Mouse (Mus musculus) frontal cortex, adult (tissue): Measurements from ENCODE around the gene Spryd7.

Experiments
- ATAC-seq: cut with Nextera tagmentation; 2 replicates; pipeline ENCODE4 v1.9.2; 2017; ENCODE audit warnings: mild to moderate bottlenecking, moderate library complexity, mixed read lengths; ENCODE audit not compliant: low TSS enrichment

The Spryd7 gene

DNA sequence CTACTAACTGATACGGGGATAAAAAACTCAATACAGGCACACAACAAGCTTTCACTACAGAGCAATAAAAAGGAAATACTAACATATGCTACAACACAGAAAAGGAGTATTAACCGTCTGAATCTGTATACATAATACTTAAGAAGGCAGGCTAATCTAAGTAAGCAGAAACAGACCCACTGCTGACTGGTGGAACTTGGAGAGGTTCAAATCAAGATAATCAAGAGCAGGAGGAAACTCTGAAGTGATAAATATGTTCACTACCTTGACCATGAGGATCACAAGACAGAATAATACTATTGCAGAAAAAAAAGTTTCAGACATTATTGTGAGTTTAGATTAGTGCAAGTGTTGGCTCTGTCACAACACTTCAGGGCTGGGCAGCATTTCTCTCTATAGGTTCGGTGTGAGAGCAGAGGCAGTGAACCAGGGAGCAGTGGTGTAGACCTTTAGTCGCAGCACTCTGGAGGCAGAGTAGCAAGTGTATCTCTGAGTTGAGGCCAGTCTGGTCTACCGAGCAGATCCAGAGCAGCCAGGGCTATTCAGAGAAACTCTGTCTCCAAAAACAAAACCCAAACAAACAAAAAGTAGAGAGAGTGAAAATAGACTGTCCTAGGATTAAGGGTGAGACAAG is 19.9 kb downstream of the Spryd7 start:
- ATAC-seq = no peak

DNA sequence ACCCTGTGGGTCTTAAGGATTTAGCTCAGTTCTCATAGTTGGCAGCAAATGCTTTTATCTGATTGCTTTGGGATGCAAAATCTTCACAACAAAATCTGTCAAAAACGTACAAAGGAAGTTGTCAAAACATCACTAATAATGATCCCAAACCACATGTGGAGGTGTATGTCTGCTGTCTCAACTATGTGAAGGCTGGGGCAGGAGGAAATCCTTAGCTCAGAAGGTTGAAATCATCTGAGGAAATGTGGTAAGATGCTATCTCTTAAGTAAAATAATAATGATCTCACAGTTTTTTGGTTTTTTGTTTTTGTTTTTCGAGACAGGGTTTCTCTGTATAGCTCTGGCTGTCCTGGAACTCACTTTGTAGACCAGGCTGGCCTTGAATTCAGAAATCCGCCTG is 20.9 kb downstream of the Spryd7 start:
- ATAC-seq = no peak

DNA sequence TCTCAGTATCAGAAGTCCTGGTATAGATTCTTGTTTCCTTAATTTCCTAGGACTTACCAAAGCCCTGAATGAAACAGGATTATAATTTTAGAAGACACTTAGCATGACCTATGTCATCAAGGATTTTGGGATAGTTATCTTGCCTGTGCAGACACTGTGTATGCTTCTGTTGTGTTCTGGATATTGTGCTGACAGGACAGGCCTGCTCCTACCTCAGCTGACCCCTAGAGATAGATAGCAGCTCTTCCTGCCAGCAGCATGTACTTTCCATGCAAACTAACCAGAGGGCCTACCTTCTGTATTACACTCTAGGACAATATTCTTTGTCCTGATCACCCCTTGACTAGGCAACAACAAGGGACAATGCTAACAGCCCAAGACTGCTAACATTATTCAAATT is 25.7 kb downstream of the Spryd7 start:
- ATAC-seq = no peak

DNA sequence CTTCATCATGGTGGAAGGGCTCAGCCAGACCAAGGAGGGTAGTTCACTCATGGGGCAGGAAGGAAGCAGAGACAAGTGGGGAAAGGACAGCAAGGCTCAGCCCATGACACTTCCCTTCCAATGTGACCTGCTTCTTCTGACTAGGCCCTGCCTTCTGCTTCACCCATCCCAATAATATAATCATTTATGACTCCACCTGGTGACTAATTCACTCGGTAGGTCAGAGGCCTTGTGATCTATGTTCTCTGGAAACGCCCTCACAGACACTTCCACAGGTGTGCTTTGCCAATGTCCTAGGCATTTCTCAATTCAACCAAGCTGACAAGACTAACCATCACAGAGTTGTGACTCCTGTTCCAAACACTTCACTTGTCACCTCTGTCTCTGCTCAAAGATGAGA is 26.3 kb downstream of the Spryd7 start:
- ATAC-seq = no peak

DNA sequence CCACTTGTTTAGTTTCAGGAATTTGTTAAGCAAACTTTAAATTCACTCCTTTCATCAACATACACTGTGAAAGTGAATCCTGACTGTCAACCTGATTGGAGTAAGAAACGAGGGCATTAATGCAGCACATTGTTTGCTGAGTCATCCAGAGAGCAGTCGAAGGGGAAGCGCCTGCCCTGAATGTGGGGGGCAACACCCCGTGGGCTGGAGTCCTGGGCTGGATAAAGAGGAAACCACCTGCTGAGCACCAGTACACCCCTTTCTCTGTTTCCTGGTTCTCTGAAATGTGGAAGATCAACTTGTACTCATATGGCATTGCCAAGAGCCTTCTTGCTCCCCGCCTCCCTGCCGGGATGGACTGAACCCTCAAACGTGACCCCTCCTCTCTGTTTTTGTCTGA is 27.2 kb downstream of the Spryd7 start:
- no peak for ATAC-seq

DNA sequence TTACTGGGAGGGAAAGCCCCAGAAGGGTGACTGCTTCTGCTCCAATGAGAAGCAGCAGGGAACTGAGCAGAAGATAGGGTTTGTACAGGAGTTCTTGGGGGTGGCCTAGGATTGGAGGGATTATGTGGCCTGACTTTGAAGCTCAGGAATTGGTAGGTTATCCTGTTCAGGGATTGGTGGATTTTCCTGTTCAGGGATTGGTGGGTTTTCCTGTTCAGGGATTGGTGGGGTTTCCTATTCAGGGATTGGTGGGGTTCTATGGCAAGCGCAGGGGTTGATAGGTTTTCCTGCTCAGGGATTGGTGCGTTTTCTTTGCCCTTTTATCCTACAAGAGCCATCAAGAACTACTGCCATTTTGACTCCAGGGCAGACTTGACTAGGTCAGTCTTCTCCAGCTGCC is 30.7 kb downstream of the Spryd7 start:
- ATAC-seq = no peak

DNA sequence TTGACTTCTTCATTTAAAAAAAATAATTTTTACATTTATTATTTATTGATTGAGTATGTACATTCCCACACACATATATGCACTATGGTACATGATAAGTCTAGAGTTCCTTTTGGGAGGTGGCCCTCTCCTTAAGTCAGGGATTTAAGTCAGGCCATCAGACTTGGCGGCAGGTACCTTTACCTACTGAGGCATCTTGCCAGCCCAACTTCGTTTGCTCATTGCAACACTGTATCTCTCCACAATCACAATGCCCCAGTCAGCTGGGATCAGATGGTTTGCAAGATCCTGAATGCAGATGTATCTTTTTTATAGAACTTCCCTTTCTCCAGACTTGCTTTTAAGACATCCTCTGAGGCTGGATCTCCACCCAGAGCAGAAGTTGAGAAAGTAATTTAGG is 32.9 kb downstream of the Spryd7 start:
- no peak for ATAC-seq

DNA sequence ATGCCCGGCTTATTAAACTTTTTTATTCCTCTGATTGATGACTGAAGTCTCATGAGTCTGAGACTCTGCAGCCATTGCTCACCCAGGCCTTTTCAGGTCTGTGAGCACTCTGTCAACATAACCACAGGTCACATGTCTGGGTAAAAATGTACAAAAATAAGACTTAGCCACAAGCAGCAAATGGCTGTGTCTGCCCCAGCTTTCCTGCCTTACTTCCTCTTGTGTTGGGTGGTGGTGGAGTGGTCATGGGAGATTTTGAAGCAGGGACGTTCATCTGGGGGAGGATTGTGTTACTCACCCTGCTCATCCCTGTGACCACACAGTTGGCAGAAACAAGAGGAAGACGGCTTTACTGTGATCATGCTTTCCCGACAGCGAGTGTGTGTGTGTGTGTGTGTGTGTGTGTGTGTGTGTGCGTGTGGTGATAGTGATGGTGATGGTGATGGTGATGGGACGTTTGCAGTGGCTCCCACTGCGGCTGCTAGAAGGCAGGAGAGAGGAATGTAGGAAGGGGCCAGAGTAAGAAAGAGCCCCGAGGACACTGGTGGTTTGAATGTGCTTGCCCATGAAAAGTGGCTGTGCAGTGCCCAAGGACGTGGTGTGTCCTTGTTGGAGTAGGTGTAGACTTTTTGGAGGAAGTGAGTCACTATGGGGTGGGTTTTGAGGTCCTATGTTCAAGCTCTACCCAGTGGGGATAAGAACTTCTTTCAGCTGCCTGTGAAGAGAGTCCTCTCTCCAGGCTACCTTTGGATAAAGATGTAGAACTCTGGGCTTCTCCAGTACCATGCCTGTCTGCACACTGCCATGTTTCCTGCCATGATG is 37.8 kb downstream of the Spryd7 start:
- ATAC-seq = no peak

DNA sequence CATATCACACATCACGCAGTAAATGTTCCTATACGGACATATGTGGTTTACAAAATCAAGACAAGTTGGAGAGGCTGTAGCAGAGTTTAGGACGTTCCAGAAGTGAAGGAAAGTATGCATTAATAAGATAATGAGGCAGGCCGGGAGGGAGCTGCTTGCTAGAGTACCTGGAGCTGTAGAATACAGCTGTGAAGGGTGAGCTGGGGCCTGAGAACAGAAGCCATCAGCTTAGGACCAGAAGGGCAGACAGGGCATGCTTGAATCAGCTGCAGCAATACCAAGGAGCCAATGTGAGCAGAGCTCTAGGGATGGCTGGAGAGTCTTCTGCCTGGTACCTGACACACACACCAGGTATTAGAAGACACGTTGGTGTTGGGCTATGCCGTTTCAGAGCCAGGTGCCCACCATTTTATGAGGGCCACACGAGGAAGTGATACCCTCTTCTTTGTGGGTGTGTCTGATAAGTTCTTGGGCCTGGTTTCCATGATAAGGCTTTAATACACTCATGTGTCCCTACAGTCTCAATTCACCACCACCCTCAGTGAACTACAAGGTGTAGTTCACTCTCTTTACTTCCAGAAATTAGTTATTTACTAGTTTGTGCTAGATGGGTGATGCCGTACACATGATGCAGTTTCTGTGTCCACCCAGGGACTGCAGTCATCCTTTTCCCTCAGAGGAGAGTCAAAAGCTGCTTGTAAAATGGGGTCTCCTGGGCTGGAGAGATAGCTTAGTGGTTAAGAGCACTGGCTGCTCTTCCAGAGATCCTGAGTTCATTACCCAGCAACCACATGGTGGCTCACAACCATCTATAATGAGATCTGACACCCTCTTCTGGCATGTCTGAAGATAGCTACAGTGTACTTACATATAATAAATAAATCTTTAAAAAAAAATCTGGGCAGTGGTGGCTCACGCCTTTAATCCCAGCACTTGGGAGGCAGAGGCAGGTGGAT is 39.9 kb downstream of the Spryd7 start:
- no peak for ATAC-seq

DNA sequence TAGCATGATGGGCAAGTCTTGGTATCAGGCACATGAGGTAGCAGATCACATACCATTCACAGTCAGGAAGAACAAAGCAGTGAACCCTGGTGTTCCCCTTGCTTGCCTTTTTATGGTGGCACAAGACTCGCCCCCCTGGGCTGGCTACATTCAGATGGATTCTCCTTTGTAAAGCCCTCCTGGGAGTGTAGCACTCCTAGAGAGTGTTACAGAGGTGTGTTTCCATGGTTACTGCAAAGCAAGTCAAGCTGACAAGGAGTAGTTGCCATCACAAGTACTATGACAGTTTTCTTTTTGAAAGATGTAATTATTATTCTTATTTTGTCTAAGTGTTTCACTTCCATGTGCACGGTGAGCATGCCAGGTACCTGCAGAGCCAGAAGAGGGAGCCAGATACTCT is 45.2 kb downstream of the Spryd7 start:
- no peak for ATAC-seq

DNA sequence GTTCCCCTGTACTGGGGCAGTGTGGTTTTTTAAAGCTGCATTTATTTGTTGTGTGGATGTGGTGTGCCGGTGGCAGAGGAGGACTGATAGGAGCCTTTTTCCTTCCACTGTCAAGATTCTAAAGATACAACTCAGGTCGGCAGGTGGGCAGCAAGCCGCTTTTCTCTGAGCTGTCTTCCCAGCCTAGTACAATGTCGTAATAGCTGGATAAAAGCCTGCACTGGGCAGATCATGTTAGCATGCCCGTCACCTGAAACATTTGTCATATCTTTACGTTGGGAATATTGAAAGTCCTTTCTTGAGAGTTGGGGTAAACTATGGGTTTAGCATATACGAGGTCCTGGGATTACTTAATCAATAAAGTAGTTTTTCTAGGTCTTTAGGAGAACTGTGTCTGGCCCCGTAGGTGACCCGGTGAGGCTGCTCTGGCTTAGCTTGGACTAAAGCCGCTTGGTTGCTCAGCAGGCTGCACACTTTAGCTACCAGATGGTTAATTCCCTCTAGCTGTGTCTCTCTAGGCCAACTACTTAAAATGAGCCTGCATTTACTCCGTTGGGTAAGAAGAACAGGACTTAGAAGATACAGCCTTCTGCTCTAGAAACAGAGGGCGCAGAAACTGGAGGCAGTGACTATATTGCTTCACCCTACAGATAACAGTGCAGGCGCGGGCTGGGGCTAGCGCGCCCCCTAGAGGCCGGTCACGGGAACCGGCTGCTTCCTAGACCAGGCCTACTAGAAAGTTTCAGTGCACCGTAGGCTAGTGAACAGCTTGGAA is 58.8 kb downstream of the Spryd7 start:
- peak; percentile 99 for ATAC-seq

DNA sequence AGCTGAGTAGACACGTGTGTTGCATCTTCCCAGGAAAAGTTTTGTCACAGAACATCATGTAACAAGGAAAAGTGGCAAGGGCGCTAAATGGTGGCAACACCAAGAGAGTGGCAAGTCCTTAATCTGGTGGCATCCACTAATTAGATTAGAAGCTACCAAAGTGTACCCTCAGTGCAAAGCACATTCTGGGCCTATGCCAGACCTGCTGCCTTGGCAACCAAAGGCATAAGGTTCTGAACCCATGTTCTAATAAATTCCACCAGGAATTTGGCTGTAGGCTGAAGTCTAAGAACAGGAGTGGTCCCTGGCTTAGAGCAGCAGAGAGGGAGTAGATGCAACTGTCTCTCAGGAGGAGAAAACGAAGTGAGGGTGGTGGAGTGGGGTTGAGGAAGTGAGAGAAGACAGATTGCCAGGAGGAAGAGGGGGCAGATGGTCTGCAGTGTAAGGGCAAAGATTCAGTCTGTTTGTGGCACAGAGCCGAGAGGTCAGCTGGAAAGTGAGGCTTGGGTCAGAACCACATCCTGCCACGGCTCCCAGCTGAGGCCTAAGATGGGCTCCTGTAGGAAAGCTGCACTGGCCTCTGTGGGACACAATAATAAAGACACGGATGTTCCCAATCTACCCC is 63.1 kb downstream of the Spryd7 start:
- ATAC-seq = no peak
